Mouse (Mus musculus): ENCODE measurements around the gene Nqo2. TPM values are rescaled to one million over a fixed set of nuclear protein-coding genes. Genes with fewer than 3 reads are reported as not detected.
A peak's percentile ranks its signal among the peaks of the same experiment; 100 is the strongest.

The Nqo2 gene
- polyA plus RNA-seq, 1 experiment: 28.4 TPM

DNA sequence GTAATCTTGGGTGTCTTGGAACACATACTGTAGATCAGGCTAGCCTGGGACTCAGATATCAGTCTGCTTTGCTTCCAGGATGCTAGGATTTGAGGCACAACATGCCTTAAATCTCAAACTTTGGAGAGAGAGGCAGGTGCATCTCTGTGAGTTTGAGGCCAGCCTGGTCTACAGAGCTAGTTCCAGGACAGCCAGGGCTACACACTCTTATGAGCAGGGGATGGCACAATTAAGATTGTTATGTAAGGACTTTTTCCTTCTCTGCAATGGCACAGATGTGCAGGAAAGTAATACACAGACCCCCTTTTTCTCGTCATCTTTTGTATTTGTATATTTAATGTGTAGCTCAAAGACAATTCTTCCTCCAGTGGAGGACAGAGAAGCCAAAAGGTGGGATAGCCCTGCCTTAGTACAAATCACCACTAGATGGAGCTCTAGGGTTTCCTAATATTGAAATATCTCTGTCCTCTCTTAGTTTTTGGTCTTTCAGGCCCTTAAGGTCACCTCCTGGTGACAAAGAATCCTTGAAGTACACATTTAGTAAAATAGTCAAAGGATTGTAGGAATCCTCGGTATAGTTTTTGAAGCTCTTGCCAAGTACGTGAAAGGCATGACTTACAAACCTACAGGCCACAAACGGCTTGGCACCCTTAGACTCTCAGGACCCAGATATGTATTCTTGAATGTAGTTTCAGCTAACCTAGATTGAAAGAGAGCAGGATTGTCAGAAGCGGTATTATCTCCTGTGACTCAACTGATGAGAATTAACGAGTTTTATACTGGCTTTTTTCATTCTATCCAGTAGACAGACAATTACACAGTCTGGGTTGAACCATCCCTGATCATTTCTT, 7.7 kb upstream of the Nqo2 start:
- H3K27me3 ChIP-seq (ENCODE audit: control insufficient read depth, insufficient read depth, low read length): no peaks in the 10 kb centered on the region
- TF ChIP-seq CTCF (IDR thresholded peaks at IDR 0.05; ENCODE audit: control insufficient read depth, insufficient read depth, insufficient replicate concordance, low read depth, low read length) (no peak), POLR2A (IDR thresholded peaks at IDR 0.05; ENCODE audit: control insufficient read depth, low read depth, low read length) (no peak)
- no peaks in the 10 kb centered on the region for H3K4me1 ChIP-seq (ENCODE audit: control insufficient read depth, insufficient read depth, low read length)
- no peak overlapping the region for H3K27ac ChIP-seq (ENCODE audit: control insufficient read depth, insufficient read depth, low read depth, low read length)
- no peaks in the 10 kb centered on the region for H3K36me3 ChIP-seq (ENCODE audit: control insufficient read depth, insufficient read depth, low read length)
- H3K4me3 ChIP-seq (ENCODE audit: control insufficient read depth, low read depth, low read length): no peak overlapping the region

DNA sequence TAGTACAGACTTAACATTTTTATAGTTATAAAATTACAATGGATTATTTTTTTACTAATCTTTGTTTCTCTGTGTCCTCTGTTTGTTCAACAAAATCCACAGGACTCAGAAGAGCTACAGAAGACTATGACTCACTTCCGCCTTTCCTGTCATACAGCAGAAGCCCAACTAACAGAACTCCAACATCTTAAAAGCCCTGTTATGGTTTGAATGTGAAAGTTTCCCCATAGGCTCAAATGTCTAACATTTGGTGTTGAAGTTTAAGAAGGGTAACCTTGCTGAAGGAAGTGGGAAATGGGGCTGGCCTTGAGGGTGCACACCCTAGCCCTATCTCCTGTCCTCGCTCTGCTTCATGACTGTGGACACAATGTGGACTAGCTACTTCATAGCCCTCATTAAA, 4.7 kb upstream of the Nqo2 start:
- no peak overlapping the region for H3K27ac ChIP-seq (ENCODE audit: control insufficient read depth, insufficient read depth, low read depth, low read length)
- no peaks in the 10 kb centered on the region for H3K36me3 ChIP-seq (ENCODE audit: control insufficient read depth, insufficient read depth, low read length)
- H3K4me1 ChIP-seq (ENCODE audit: control insufficient read depth, insufficient read depth, low read length): peaks cover 3% of the 10 kb centered on the region
- TF ChIP-seq POLR2A (IDR thresholded peaks at IDR 0.05; ENCODE audit: control insufficient read depth, low read depth, low read length) (no peak), CTCF (IDR thresholded peaks at IDR 0.05; ENCODE audit: control insufficient read depth, insufficient read depth, insufficient replicate concordance, low read depth, low read length) (no peak)
- H3K4me3 ChIP-seq (ENCODE audit: control insufficient read depth, low read depth, low read length): no peak overlapping the region
- H3K27me3 ChIP-seq (ENCODE audit: control insufficient read depth, insufficient read depth, low read length): no peaks in the 10 kb centered on the region

DNA sequence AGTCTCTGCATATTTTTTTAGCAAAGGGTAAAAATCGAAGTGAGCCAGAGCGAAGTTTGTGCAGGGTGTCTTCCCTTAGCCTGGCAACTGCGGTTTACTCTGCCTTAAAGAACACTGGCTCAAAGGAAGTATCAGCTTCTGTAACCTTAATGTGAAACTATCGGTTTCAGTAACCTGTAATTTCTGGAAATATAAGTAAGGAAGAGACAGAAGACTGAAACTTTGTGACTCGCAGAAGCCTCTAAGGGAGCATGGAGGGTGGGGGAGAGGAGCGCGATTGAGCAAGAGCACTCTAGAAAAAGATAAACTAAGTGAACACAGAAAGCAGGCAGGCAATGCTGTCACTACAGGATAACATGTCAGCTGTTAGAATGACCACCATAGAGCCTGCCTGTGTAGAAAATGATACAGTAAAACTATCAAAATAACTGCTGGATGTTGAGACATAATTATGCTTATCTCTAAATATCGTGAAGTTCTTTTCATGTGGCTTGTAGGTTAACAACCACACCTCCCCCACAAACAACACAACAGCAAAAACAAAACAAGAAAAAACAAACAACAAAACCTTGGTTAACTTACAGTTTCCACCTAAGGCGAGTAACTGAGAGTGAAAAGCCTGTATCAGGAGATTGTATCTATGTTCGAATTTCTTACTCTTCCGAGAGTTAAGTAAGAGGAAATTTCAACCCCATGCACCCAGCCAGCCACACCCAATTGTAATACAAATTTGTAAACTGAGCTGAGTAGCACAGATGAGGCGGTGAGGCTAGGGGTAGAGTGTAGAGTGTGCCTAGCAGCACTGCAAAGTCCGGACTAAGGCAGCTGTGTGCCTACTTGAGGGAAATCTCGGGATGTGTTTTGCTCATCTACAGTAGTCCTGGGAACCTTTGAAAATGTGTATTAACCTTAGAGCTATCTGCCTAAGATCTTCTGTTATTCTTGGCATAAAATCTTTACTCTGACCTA, 853 bp downstream of the Nqo2 start:
- peak overlapping the region; percentile 84 for H3K27ac ChIP-seq (ENCODE audit: control insufficient read depth, insufficient read depth, low read depth, low read length)
- H3K36me3 ChIP-seq (ENCODE audit: control insufficient read depth, insufficient read depth, low read length): no peaks in the 10 kb centered on the region
- H3K27me3 ChIP-seq (ENCODE audit: control insufficient read depth, insufficient read depth, low read length): no peaks in the 10 kb centered on the region
- peaks cover 4% of the 10 kb centered on the region for H3K4me1 ChIP-seq (ENCODE audit: control insufficient read depth, insufficient read depth, low read length)
- no peak for TF ChIP-seq POLR2A (IDR thresholded peaks at IDR 0.05; ENCODE audit: control insufficient read depth, low read depth, low read length)
- TF ChIP-seq CTCF (IDR thresholded peaks at IDR 0.05; ENCODE audit: control insufficient read depth, insufficient read depth, insufficient replicate concordance, low read depth, low read length): no peak
- peak overlapping the region; percentile 89 for H3K4me3 ChIP-seq (ENCODE audit: control insufficient read depth, low read depth, low read length)

DNA sequence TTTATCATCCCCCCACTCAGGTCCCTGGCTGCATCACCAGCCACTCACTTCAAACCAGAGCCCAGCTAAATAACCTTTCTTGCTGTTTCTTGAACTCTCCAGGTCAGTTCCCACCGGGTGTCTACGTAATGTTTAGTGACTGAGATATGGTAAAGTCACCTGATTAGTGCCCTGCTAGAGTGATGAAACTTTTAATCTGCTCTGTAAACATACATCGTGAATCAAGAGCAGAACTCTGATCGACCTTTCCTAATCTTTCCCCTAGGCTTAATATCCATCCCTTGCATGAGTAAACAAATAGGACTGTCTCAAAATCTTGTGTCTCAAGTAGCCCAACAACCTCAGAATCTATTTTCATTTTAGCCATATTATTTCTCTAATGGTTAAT, 1.5 kb downstream of the Nqo2 start:
- H3K36me3 ChIP-seq (ENCODE audit: control insufficient read depth, insufficient read depth, low read length): no peaks in the 10 kb centered on the region

DNA sequence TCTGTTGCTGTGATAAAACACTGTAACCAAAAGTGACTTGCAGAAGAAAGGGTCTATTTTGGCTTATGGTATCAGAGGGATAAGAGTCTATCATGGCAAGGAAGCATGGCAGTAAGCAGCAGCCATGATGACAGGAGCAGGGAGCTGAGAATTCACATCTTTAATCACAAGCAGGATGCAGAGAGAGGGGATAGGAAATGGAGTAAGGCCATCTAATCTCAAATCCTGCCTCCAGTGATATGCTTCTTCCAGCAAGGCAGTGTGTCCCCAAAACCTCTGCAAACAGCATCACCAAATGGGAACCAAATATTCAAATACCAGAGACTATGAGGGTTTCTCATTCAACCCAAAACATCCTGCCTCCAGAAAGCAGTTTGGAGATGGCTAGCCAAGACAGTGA, 2.1 kb downstream of the Nqo2 start:
- H3K4me1 ChIP-seq (ENCODE audit: control insufficient read depth, insufficient read depth, low read length): peaks cover 4% of the 10 kb centered on the region
- no peak for TF ChIP-seq CTCF (IDR thresholded peaks at IDR 0.05; ENCODE audit: control insufficient read depth, insufficient read depth, insufficient replicate concordance, low read depth, low read length)
- TF ChIP-seq POLR2A (IDR thresholded peaks at IDR 0.05; ENCODE audit: control insufficient read depth, low read depth, low read length): no peak
- H3K27me3 ChIP-seq (ENCODE audit: control insufficient read depth, insufficient read depth, low read length): no peaks in the 10 kb centered on the region
- H3K4me3 ChIP-seq (ENCODE audit: control insufficient read depth, low read depth, low read length): peak overlapping the region; percentile 64; the same call in 1 of the 2 replicates
- peak overlapping the region; percentile 49 for H3K27ac ChIP-seq (ENCODE audit: control insufficient read depth, insufficient read depth, low read depth, low read length)
- no peaks in the 10 kb centered on the region for H3K36me3 ChIP-seq (ENCODE audit: control insufficient read depth, insufficient read depth, low read length)

More for the DNA sequence above, 1.5 kb downstream of the Nqo2 start:
- TF ChIP-seq POLR2A (IDR thresholded peaks at IDR 0.05; ENCODE audit: control insufficient read depth, low read depth, low read length) (no peak), CTCF (IDR thresholded peaks at IDR 0.05; ENCODE audit: control insufficient read depth, insufficient read depth, insufficient replicate concordance, low read depth, low read length) (no peak)
- H3K4me3 ChIP-seq (ENCODE audit: control insufficient read depth, low read depth, low read length): no peak overlapping the region
- peaks cover 4% of the 10 kb centered on the region for H3K4me1 ChIP-seq (ENCODE audit: control insufficient read depth, insufficient read depth, low read length)
- H3K27me3 ChIP-seq (ENCODE audit: control insufficient read depth, insufficient read depth, low read length): no peaks in the 10 kb centered on the region
- no peak overlapping the region for H3K27ac ChIP-seq (ENCODE audit: control insufficient read depth, insufficient read depth, low read depth, low read length)

DNA sequence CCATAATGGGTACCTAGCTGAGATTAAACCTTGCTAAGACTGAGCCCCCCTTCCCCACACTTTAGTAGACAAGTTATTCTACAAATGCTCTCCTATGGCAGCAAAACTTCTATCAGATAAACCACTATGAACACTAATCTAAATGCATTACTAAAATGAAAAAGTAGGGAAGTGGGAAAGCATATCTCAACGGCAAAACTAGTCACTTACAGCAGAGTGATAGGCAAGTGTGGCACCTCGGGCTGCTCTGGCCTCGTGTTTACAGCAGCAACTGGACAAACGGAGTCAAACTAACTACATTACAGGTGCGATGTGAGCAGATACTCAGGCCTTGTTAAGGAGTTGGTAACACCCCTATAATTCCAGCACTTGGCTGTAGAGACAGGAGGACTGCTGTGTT, 25.1 kb downstream of the Nqo2 start:
- Histone ChIP-seq H3K36me3 (ENCODE audit: control insufficient read depth, insufficient read depth, low read length) (no peaks in the 10 kb centered on the region; the same call in 1 of the 2 replicates), H3K4me3 (ENCODE audit: control insufficient read depth, low read depth, low read length) (no peak overlapping the region), H3K4me1 (ENCODE audit: control insufficient read depth, insufficient read depth, low read length) (no peaks in the 10 kb centered on the region), H3K27me3 (ENCODE audit: control insufficient read depth, insufficient read depth, low read length) (no peaks in the 10 kb centered on the region), H3K27ac (ENCODE audit: control insufficient read depth, insufficient read depth, low read depth, low read length) (no peak overlapping the region)
- TF ChIP-seq CTCF (IDR thresholded peaks at IDR 0.05; ENCODE audit: control insufficient read depth, insufficient read depth, insufficient replicate concordance, low read depth, low read length) (no peak), POLR2A (IDR thresholded peaks at IDR 0.05; ENCODE audit: control insufficient read depth, low read depth, low read length) (no peak)

DNA sequence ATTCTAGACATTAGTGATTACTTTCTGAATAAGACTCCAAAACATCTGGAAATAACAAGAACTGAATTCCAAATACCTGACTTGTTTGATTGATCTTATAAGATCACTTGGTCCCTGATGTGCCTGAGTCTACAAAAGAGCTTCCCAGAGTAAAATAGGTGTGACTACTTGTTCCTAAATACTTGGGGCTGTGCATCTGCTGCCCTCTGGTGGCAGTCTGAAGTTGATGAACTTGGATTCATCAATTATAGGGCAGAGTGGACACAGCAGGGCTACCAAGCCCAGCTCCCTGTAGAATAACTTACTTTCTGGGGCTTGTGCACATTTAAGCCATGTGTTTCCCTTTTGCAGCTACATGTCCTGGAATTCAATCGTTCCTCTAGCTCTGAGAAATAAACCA, 30.7 kb downstream of the Nqo2 start:
- no peaks in the 10 kb centered on the region for H3K36me3 ChIP-seq (ENCODE audit: control insufficient read depth, insufficient read depth, low read length)
- no peak overlapping the region for H3K4me3 ChIP-seq (ENCODE audit: control insufficient read depth, low read depth, low read length)
- no peak for TF ChIP-seq CTCF (IDR thresholded peaks at IDR 0.05; ENCODE audit: control insufficient read depth, insufficient read depth, insufficient replicate concordance, low read depth, low read length)
- TF ChIP-seq POLR2A (IDR thresholded peaks at IDR 0.05; ENCODE audit: control insufficient read depth, low read depth, low read length): no peak
- no peaks in the 10 kb centered on the region for H3K27me3 ChIP-seq (ENCODE audit: control insufficient read depth, insufficient read depth, low read length)
- no peak overlapping the region for H3K27ac ChIP-seq (ENCODE audit: control insufficient read depth, insufficient read depth, low read depth, low read length)
- no peaks in the 10 kb centered on the region for H3K4me1 ChIP-seq (ENCODE audit: control insufficient read depth, insufficient read depth, low read length)
